ENCODE assay signal across 8 mouse cellular contexts in the genomic region with DNA sequence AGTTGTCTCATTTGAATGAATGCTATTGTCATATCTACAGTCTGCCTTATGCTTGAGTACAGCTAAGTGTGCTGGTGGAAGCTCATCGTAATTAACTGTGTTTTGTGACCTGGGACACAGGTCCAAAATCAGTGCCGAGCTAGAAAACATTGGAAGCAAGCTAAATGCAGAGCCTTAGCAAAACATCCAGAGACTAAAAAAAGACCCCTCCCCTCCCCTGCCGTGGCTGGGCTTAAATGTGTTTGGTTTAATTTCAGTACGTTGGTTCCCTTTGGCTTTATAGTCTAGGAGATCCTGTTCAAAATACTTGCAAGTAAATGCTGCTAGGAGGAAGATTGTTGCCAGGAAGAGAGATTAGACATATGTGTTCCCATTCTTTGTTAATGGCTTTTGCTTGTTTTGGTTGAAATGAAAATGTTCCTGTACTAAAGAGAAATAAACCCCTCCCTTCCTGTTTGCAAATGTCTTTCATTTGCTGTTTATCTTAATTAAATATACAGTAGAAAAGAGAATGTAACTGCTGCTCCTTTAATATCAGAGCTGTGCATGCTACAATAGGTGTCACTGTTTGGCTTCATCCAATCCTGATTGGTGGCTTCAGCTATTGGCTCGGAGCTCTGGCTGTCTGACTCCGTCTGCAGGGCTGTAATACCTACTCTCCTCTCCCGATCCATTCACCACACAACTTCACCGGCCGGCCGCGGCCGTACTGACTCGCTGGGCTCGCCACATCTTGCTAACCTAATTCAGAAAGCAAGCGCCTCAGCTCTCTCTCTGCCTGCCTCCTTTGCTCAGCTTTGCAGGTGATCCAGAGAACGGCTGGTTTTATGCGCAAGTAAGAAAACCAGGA. TPM values are rescaled to one million over a fixed set of nuclear protein-coding genes. Genes with fewer than 3 reads are reported as not detected.
A peak's percentile ranks its signal among the peaks of the same experiment; 100 is the strongest.
DNase-seq lines count a peak whose midpoint lies in the region; ATAC-seq and TF ChIP-seq lines count a peak whose summit lies in the region.

No protein-coding gene starts in this region.

- 15% methylated on average over 17 of the region's 17 CpGs for whole genome bisulfite sequencing in embryonic facial prominence, embryonic 10.5 days
- 4% methylated on average over 17 of the region's 17 CpGs for WGBS in heart, adult 2 months
- 8% methylated on average over 17 of the region's 17 CpGs for WGBS in stomach, embryonic 16.5 days

- TF ChIP-seq EP300 in heart, adult 2 months (IDR thresholded peaks at IDR 0.05; ENCODE audit: insufficient read depth, low read depth, low read length) = 0 out of 2 replicates have a peak, but pooled peaks have one; percentile 43

- H3K36me3 ChIP-seq in embryonic facial prominence, embryonic 10.5 days (replicated peaks) = peaks cover 15% of the 10 kb centered on the region
- H3K36me3 ChIP-seq in heart, adult 2 months (ENCODE audit: control insufficient read depth, insufficient read depth, low read length) = peaks cover 2% of the 10 kb centered on the region
- H3K36me3 ChIP-seq in stomach, embryonic 16.5 days (ENCODE audit: control insufficient read depth, insufficient read depth, low read length) = no peaks in the 10 kb centered on the region

- ATAC-seq in stomach, embryonic 16.5 days (ENCODE audit: insufficient read depth, low FRiP score) = peak; percentile 89

- peak overlapping the region; percentile 72 for H3K9ac ChIP-seq in heart, adult 2 months (ENCODE audit: low read depth, low read length)
- H3K9ac ChIP-seq in stomach, embryonic 16.5 days (ENCODE audit: low read length) = peak overlapping the region; percentile 71

- H3K9me3 ChIP-seq in embryonic facial prominence, embryonic 10.5 days = no peaks in the 10 kb centered on the region
- no peaks in the 10 kb centered on the region for H3K9me3 ChIP-seq in stomach, embryonic 16.5 days (replicated peaks; ENCODE audit: control insufficient read depth, low read length)

- H3K4me2 ChIP-seq in stomach, embryonic 16.5 days (ENCODE audit: low read depth, low read length) = peak overlapping the region; percentile 59

- no peaks in the 10 kb centered on the region for H3K27me3 ChIP-seq in embryonic facial prominence, embryonic 10.5 days (replicated peaks; ENCODE audit: low read depth, poor library complexity, severe bottlenecking)
- no peaks in the 10 kb centered on the region for H3K27me3 ChIP-seq in heart, adult 2 months (ENCODE audit: control insufficient read depth, insufficient read depth, low read length)
- no peaks in the 10 kb centered on the region for H3K27me3 ChIP-seq in stomach, embryonic 16.5 days (ENCODE audit: control insufficient read depth, insufficient read depth, low read length)

- 0 out of 2 replicates have a peak overlapping the region, but pooled peaks have one; percentile 35 for H3K27ac ChIP-seq in embryonic facial prominence, embryonic 10.5 days (replicated peaks)
- H3K27ac ChIP-seq in heart, adult 2 months = peak overlapping the region; percentile 80
- H3K27ac ChIP-seq in stomach, embryonic 16.5 days (ENCODE audit: low read length) = peak overlapping the region; percentile 92

- H3K4me1 ChIP-seq in embryonic facial prominence, embryonic 10.5 days = peaks cover 73% of the 10 kb centered on the region
- H3K4me1 ChIP-seq in heart, adult 2 months (ENCODE audit: control insufficient read depth, insufficient read depth, low read length) = peaks cover 13% of the 10 kb centered on the region
- peaks cover 65% of the 10 kb centered on the region for H3K4me1 ChIP-seq in stomach, embryonic 16.5 days (ENCODE audit: control insufficient read depth, insufficient read depth, low read length)

- H3K4me3 ChIP-seq in embryonic facial prominence, embryonic 10.5 days = peak overlapping the region; percentile 46
- H3K4me3 ChIP-seq in heart, adult 2 months = peak overlapping the region; percentile 66
- H3K4me3 ChIP-seq in stomach, embryonic 16.5 days (replicated peaks; ENCODE audit: low read length) = peak overlapping the region; percentile 52

- H3K79me2 ChIP-seq in heart, adult 2 months (replicated peaks; ENCODE audit: control insufficient read depth, insufficient read depth, low read length) = peaks cover 5% of the 10 kb centered on the region

- peak; percentile 96 for TF ChIP-seq POLR2A in heart, adult 2 months (IDR thresholded peaks at IDR 0.05; ENCODE audit: insufficient read depth, low read depth, low read length)

- TF ChIP-seq CTCF in heart, adult 2 months (IDR thresholded peaks at IDR 0.05) = peak; percentile 34

- intact Hi-C loops in heart, adult 2 months (cut with DNase I) = loop anchor here (2.0 kb wide), 2 partner anchors 13 to 155 kb away; no protein-coding TSS in a partner anchor
- intact Hi-C loops in left cerebral cortex, postnatal 4 days (cut with DNase I) = no loop called here

- DNase-seq in ovary, adult 18-20 months (ENCODE audit: low spot score) = peak; percentile 52
- DNase-seq in ovary, postnatal 10 days (ENCODE audit: low spot score) = no peak
- DNase-seq in embryonic facial prominence, embryonic 10.5 days (ENCODE audit: low spot score) = peak; percentile 72
- DNase-seq in heart, adult 2 months = peak; percentile 78 to 79
- DNase-seq in kidney, adult 18-20 months = peak; percentile 70
- peak; percentile 70 for DNase-seq in left cerebral cortex, postnatal 4 days
- DNase-seq in mesoderm, embryonic 11.5 days (ENCODE audit: low read depth, low spot score) = peak; percentile 60

RNA-seq across cellular contexts. Expression of a gene that starts 21.7 kb away (rescaled TPM):
- polyA plus RNA-seq in embryonic facial prominence, embryonic 10.5 days (2016; fragmentation: Nextera tagmentation; extraction: Ambion mirVana) = 18.0 and 18.6 TPM in 2 replicates
- 10 to 100 TPM; 12.9 to 14.4 TPM for total RNA-seq in heart, adult 2 months (2021)
- polyA plus RNA-seq in heart, adult 2 months (2012; rRNA removed) = 7.1 and 10.5 TPM in 2 replicates
- 10 to 100 TPM; 64.2 to 72.0 TPM for total RNA-seq in left cerebral cortex, postnatal 4 days (2021)
- 26.0 and 33.4 TPM in 2 replicates for polyA plus RNA-seq in stomach, embryonic 16.5 days (2015; fragmentation: Nextera tagmentation; extraction: Ambion mirVana)

Comparison
In these comparisons a context has a peak if more than half of its experiments do, and no peak if none do; other contexts are left out.
1. H3K27ac ChIP-seq: peak in every context shown above with its lines; median percentile 92 in stomach, embryonic 16.5 days; 80 in heart, adult 2 months; 35 in embryonic facial prominence, embryonic 10.5 days.